Mouse (Mus musculus): ENCODE measurements around the gene Auts2.

DNA sequence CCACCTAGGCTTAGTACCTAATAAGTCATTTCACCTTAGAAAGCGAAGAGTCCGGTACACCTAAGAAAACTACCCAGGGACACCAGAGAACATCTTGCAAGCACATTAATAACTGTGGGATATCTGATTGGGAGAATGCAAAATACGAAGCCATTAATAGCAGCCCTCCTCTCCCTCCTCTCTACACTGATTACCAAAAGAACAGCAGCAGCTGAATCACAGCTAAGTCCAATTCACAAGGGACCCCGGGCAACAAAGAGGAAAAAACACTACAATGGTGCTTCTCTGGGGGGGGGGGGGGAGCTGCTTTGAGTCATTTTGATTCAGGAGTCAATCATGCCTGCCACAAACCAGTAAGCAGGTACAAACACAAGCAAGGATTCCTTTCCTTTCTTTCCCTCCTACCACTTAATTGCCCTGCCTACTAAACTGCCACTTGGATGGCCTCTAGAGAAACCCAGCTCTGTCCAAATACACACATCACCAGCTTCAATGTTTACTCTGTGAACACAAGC, 132.7 kb downstream of the Auts2 start:
- TF ChIP-seq CTCF (IDR thresholded peaks at IDR 0.05; ENCODE audit: borderline replicate concordance, insufficient read depth, low read depth, low read length) (no peak), POLR2A (IDR thresholded peaks at IDR 0.05; ENCODE audit: borderline replicate concordance, insufficient read depth, low read length) (no peak)

All from cerebellum, adult 2 months (tissue).